Mouse (Mus musculus): ENCODE results near the gene Mob3a. TPM values are rescaled to one million over a fixed set of nuclear protein-coding genes. Genes with fewer than 3 reads are reported as not detected.

The Mob3a gene
- polyA plus RNA-seq, 1 experiment from 2014 or later, result 54.7 TPM

GRCm38 (mm10) chr10:80674161-80674711 lies 27.5 kb downstream of the Mob3a start:
- Histone ChIP-seq H3K9me3 (no peaks in the 10 kb centered on the region), H3K4me3 (peak overlapping the region; percentile 97), H3K36me3 (replicated peaks) (peaks cover 54% of the 10 kb centered on the region), H3K4me1 (peaks cover 63% of the 10 kb centered on the region), H3K27ac (replicated peaks) (peak overlapping the region; percentile 93), H3K27me3 (replicated peaks; ENCODE audit: low read depth, poor library complexity, severe bottlenecking) (no peaks in the 10 kb centered on the region)
- 76% methylated on average over 5 of the region's 5 CpGs for WGBS
- DNase-seq (ENCODE audit: low spot score), result no peak

- H3K4me1 ChIP-seq, result peaks cover 57% of the 10 kb centered on the region
- no peaks in the 10 kb centered on the region for H3K27me3 ChIP-seq (replicated peaks; ENCODE audit: low read depth, poor library complexity, severe bottlenecking)
- H3K27ac ChIP-seq (replicated peaks), result peak overlapping the region; percentile 93; the same call in 1 of the 2 replicates
- peak overlapping the region; percentile 97 for H3K4me3 ChIP-seq
- no peak for DNase-seq (ENCODE audit: low spot score)
- peaks cover 59% of the 10 kb centered on the region for H3K36me3 ChIP-seq (replicated peaks)
- 90% methylated on average over 3 of the region's 3 CpGs for WGBS
- H3K9me3 ChIP-seq, result no peaks in the 10 kb centered on the region
Measured at GRCm38 (mm10) chr10:80673690-80674089, 28.1 kb downstream of the Mob3a start.

GRCm38 (mm10) chr10:80671936-80672690 lies 29.7 kb downstream of the Mob3a start:
- H3K9me3 ChIP-seq, result no peaks in the 10 kb centered on the region
- H3K27ac ChIP-seq (replicated peaks), result no peak overlapping the region
- H3K36me3 ChIP-seq (replicated peaks), result peaks cover 75% of the 10 kb centered on the region
- WGBS, result 77% methylated on average over 11 of the region's 11 CpGs
- no peak overlapping the region for H3K4me3 ChIP-seq
- H3K27me3 ChIP-seq (replicated peaks; ENCODE audit: low read depth, poor library complexity, severe bottlenecking), result no peaks in the 10 kb centered on the region
- peaks cover 42% of the 10 kb centered on the region for H3K4me1 ChIP-seq
- DNase-seq (ENCODE audit: low spot score), result no peak

- Histone ChIP-seq H3K36me3 (replicated peaks) (peaks cover 84% of the 10 kb centered on the region), H3K9me3 (no peaks in the 10 kb centered on the region), H3K27ac (replicated peaks) (no peak overlapping the region), H3K27me3 (replicated peaks; ENCODE audit: low read depth, poor library complexity, severe bottlenecking) (no peaks in the 10 kb centered on the region), H3K4me3 (no peak overlapping the region), H3K4me1 (peaks cover 43% of the 10 kb centered on the region)
- no peak for DNase-seq (ENCODE audit: low spot score)
- 91% methylated on average over 4 of the region's 4 CpGs for WGBS
Measured at GRCm38 (mm10) chr10:80671251-80671650, 30.5 kb downstream of the Mob3a start.

GRCm38 (mm10) chr10:80670531-80670930 lies 31.2 kb downstream of the Mob3a start:
- H3K4me3 ChIP-seq, result no peak overlapping the region
- no peak overlapping the region for H3K27ac ChIP-seq (replicated peaks)
- no peaks in the 10 kb centered on the region for H3K9me3 ChIP-seq
- peaks cover 91% of the 10 kb centered on the region for H3K36me3 ChIP-seq (replicated peaks)
- WGBS, result 93% methylated on average over 2 of the region's 2 CpGs
- DNase-seq (ENCODE audit: low spot score), result no peak
- H3K27me3 ChIP-seq (replicated peaks; ENCODE audit: low read depth, poor library complexity, severe bottlenecking), result no peaks in the 10 kb centered on the region
- peaks cover 50% of the 10 kb centered on the region for H3K4me1 ChIP-seq

GRCm38 (mm10) chr10:80669737-80670485 lies 31.9 kb downstream of the Mob3a start:
- no peaks in the 10 kb centered on the region for H3K9me3 ChIP-seq
- H3K4me1 ChIP-seq, result peaks cover 50% of the 10 kb centered on the region
- H3K4me3 ChIP-seq, result 0 out of 2 replicates have a peak overlapping the region, but pooled peaks have one; percentile 14
- 95% methylated on average over 7 of the region's 7 CpGs for WGBS
- no peak for DNase-seq (ENCODE audit: low spot score)
- peaks cover 95% of the 10 kb centered on the region for H3K36me3 ChIP-seq (replicated peaks)
- no peaks in the 10 kb centered on the region for H3K27me3 ChIP-seq (replicated peaks; ENCODE audit: low read depth, poor library complexity, severe bottlenecking)
- peak overlapping the region; percentile 10; the same call in 1 of the 2 replicates for H3K27ac ChIP-seq (replicated peaks)

GRCm38 (mm10) chr10:80669018-80669417 lies 32.8 kb downstream of the Mob3a start:
- 92% methylated on average over 12 of the region's 12 CpGs for WGBS
- Histone ChIP-seq H3K36me3 (replicated peaks) (peaks cover 89% of the 10 kb centered on the region), H3K4me3 (no peak overlapping the region), H3K27me3 (replicated peaks; ENCODE audit: low read depth, poor library complexity, severe bottlenecking) (no peaks in the 10 kb centered on the region), H3K9me3 (no peaks in the 10 kb centered on the region), H3K27ac (replicated peaks) (0 out of 2 replicates have a peak overlapping the region, but pooled peaks have one; percentile 10), H3K4me1 (peaks cover 50% of the 10 kb centered on the region)
- no peak for DNase-seq (ENCODE audit: low spot score)

GRCm38 (mm10) chr10:80668614-80669013 lies 33.2 kb downstream of the Mob3a start:
- Histone ChIP-seq H3K27ac (replicated peaks) (no peak overlapping the region), H3K9me3 (no peaks in the 10 kb centered on the region), H3K36me3 (replicated peaks) (peaks cover 85% of the 10 kb centered on the region), H3K4me1 (peaks cover 50% of the 10 kb centered on the region), H3K4me3 (no peak overlapping the region), H3K27me3 (replicated peaks; ENCODE audit: low read depth, poor library complexity, severe bottlenecking) (no peaks in the 10 kb centered on the region)
- 89% methylated on average over 11 of the region's 11 CpGs for WGBS
- DNase-seq (ENCODE audit: low spot score), result no peak

GRCm38 (mm10) chr10:80666837-80667412 lies 34.9 kb downstream of the Mob3a start:
- no peak for DNase-seq (ENCODE audit: low spot score)
- Histone ChIP-seq H3K27me3 (replicated peaks; ENCODE audit: low read depth, poor library complexity, severe bottlenecking) (no peaks in the 10 kb centered on the region), H3K4me1 (peaks cover 45% of the 10 kb centered on the region), H3K9me3 (no peaks in the 10 kb centered on the region), H3K36me3 (replicated peaks) (peaks cover 68% of the 10 kb centered on the region), H3K4me3 (0 out of 2 replicates have a peak overlapping the region, but pooled peaks have one; percentile 11), H3K27ac (replicated peaks) (peak overlapping the region; percentile 24; the same call in 1 of the 2 replicates)
- WGBS, result 85% methylated on average over 19 of the region's 19 CpGs

- Histone ChIP-seq H3K36me3 (replicated peaks) (peaks cover 61% of the 10 kb centered on the region), H3K4me3 (peak overlapping the region; percentile 23; the same call in 1 of the 2 replicates), H3K27me3 (replicated peaks; ENCODE audit: low read depth, poor library complexity, severe bottlenecking) (no peaks in the 10 kb centered on the region), H3K27ac (replicated peaks) (no peak overlapping the region), H3K9me3 (no peaks in the 10 kb centered on the region), H3K4me1 (peaks cover 45% of the 10 kb centered on the region)
- no peak for DNase-seq (ENCODE audit: low spot score)
- WGBS, result 80% methylated on average over 10 of the region's 10 CpGs
Measured at GRCm38 (mm10) chr10:80665981-80666733, 35.6 kb downstream of the Mob3a start.

GRCm38 (mm10) chr10:80665459-80665858 lies 36.3 kb downstream of the Mob3a start:
- Histone ChIP-seq H3K4me1 (peaks cover 45% of the 10 kb centered on the region), H3K4me3 (peak overlapping the region; percentile 37; the same call in 1 of the 2 replicates), H3K27ac (replicated peaks) (0 out of 2 replicates have a peak overlapping the region, but pooled peaks have one; percentile 1), H3K27me3 (replicated peaks; ENCODE audit: low read depth, poor library complexity, severe bottlenecking) (no peaks in the 10 kb centered on the region), H3K36me3 (replicated peaks) (peaks cover 54% of the 10 kb centered on the region), H3K9me3 (no peaks in the 10 kb centered on the region)
- DNase-seq (ENCODE audit: low spot score), result no peak
- WGBS, result 76% methylated on average over 4 of the region's 4 CpGs

All from embryonic facial prominence, embryonic 10.5 days (tissue).